Mouse (Mus musculus) activated CD4-positive, CD25-positive, alpha-beta regulatory T cell (primary cell): Measurements from ENCODE around the gene Mad2l2. TPM values are rescaled to one million over a fixed set of nuclear protein-coding genes. Genes with fewer than 3 reads are reported as not detected.

Experiments
- polyA plus RNA-seq, 2 experiments: library from polyadenylated mRNA; unstranded; fragments of 100-300 nt; shearing (Covaris generic); gene quantifications; one replicate each; pipeline ENCODE4 v1.2.1; 2017

Gene Mad2l2
- 10 to 100 TPM; 54.0 to 59.1 TPM for polyA plus RNA-seq

GRCm38 (mm10) chr4:148130133-148130532 is at the start of gene Mad2l2:
Mad2l2 (plus strand) TSS chr4:148130384.

GRCm38 (mm10) chr4:148087907-148088527 is 42.2 kb upstream of the Mad2l2 start, which contains the start of gene Agtrap:
Agtrap (minus strand) TSS chr4:148088031.

GRCm38 (mm10) chr4:148130561-148131413 is 603 bp downstream of the Mad2l2 start, which contains the start of gene Draxin:
Draxin (minus strand) TSS chr4:148130698.

GRCm38 (mm10) chr4:148151267-148152168 is 21.3 kb downstream of the Mad2l2 start, which contains the start of gene Fbxo6:
Fbxo6 (minus strand) TSS chr4:148152140.

GRCm38 (mm10) chr4:148160436-148161390 is 30.5 kb downstream of the Mad2l2 start, which contains the start of the genes Fbxo44 and Fbxo2:
Fbxo44 (minus strand) TSS chr4:148160482.
Fbxo2 (plus strand) TSS chr4:148160621.

Other genes with a start within 250 kb of the Mad2l2 start
- gene Mfn2, start 225.7 kb upstream of the Mad2l2 start, polyA plus RNA-seq = 10 to 100 TPM; 31.2 to 37.0 TPM
- gene Plod1, start 193.6 kb upstream of the Mad2l2 start, polyA plus RNA-seq = 1 to 10 TPM; 3.7 to 6.4 TPM
- 100 to 1,000 TPM in 1 of 2 experiments, 10 to 100 TPM in 1; 87.3 to 120 TPM for gene 2510039O18Rik, start 189.5 kb upstream of the Mad2l2 start, polyA plus RNA-seq
- gene Nppb, start 144.6 kb upstream of the Mad2l2 start, polyA plus RNA-seq = not detected
- not detected for gene Nppa, start 129.7 kb upstream of the Mad2l2 start, polyA plus RNA-seq
- gene Clcn6, start 91.6 kb upstream of the Mad2l2 start, polyA plus RNA-seq = 1 to 10 TPM; 3.8 to 4.6 TPM
- gene Mthfr, start 91.3 kb upstream of the Mad2l2 start, polyA plus RNA-seq = 10 to 100 TPM in 1 of 2 experiments, 1 to 10 TPM in 1; 7.2 to 14.7 TPM
- gene Agtrap, start 42.4 kb upstream of the Mad2l2 start, polyA plus RNA-seq = 10 to 100 TPM; 15.2 to 22.8 TPM
- gene Draxin, start 314 bp downstream of the Mad2l2 start, polyA plus RNA-seq = under 1 TPM in 1 of 2 experiments, not detected in 1; 0.04 TPM
- gene Fbxo6, start 21.8 kb downstream of the Mad2l2 start, polyA plus RNA-seq = 10 to 100 TPM; 44.0 to 67.0 TPM
- gene Fbxo44, start 30.1 kb downstream of the Mad2l2 start, polyA plus RNA-seq = 1 to 10 TPM; 6.1 to 9.0 TPM
- not detected for gene Fbxo2, start 30.2 kb downstream of the Mad2l2 start, polyA plus RNA-seq
- gene Disp3, start 157.6 kb downstream of the Mad2l2 start, polyA plus RNA-seq = not detected